Mouse (Mus musculus): ENCODE data around the gene Kbtbd6. TPM values are rescaled to one million over a fixed set of nuclear protein-coding genes. Genes with fewer than 3 reads are reported as not detected.
"Not testable (repeated sequence)": the region's sequence is repeated elsewhere in the genome, so short reads cannot be mapped to it uniquely, and the experiment has no call there.

Kbtbd6 gene
- polyA plus RNA-seq, 1 experiment from 2014 or later: 2.0 TPM

DNA sequence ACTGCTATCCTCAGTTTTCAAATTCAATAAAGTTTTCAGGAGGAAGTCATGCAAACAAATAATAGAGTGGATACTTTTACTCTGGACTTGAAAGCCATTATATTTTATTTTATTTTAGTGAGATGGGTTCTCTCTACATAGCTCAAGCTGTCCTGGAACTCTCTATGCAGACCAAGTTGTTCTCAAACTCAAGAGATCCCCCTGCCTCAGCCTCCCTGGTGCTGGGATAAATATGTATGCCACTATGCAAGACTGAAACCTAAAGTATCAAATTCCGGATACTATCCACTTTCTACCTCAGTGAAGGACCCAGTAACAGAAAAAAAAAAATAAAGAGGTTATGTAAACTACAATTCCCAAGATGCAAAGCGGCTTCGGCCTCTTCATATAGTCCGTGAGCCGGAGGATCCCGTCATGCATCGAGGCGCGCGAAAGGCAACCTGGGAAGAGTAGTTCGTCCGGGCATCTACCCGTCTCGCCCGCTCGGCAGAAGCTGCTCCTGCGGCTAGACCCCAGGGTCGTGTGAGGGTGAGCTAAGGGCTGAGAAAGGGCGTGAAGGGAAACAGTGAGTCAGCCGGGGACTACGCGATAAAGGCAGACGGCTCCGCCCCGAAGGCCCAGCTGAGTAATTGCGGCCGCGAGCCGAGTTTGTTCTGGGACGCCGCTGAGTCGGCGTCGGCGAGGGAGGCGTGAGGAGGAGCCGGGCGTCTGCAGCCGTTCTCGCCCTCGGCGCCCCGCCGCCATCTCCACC is 25.5 kb upstream of the Kbtbd6 start, which contains the start of gene Kbtbd7:
Gene Kbtbd7 (plus strand): TSS at position 533 of the 751 bp plus-strand sequence.
- Histone ChIP-seq H3K27me3 (ENCODE audit: insufficient read depth, low read length) (no peaks in the 10 kb centered on the region), H3K36me3 (ENCODE audit: insufficient read depth, low read length) (no peaks in the 10 kb centered on the region), H3K4me2 (ENCODE audit: low read length) (peak within 1 kb of the TSS; percentile 50), H3K4me3 (replicated peaks; ENCODE audit: low read depth, low read length) (peak within 1 kb of the TSS; percentile 36), H3K27ac (peak within 1 kb of the TSS; percentile 81), H3K4me1 (replicated peaks; ENCODE audit: insufficient read depth, low read length) (no peaks in the 10 kb centered on the region), H3K9me3 (replicated peaks; ENCODE audit: low read length) (no peaks in the 10 kb centered on the region; the same call in 1 of the 2 replicates), H3K9ac (ENCODE audit: low read depth, low read length) (peak within 1 kb of the TSS; percentile 54)
- WGBS: under 1% methylated on average over 41 of the region's 44 CpGs
- DNase-seq (ENCODE audit: low spot score): peak; percentile 99
- no peak for TF ChIP-seq CTCF (IDR thresholded peaks at IDR 0.05; ENCODE audit: low read depth)
- peak; percentile 99 for ATAC-seq (replicated peaks; ENCODE audit: low FRiP score, low read depth)

DNA sequence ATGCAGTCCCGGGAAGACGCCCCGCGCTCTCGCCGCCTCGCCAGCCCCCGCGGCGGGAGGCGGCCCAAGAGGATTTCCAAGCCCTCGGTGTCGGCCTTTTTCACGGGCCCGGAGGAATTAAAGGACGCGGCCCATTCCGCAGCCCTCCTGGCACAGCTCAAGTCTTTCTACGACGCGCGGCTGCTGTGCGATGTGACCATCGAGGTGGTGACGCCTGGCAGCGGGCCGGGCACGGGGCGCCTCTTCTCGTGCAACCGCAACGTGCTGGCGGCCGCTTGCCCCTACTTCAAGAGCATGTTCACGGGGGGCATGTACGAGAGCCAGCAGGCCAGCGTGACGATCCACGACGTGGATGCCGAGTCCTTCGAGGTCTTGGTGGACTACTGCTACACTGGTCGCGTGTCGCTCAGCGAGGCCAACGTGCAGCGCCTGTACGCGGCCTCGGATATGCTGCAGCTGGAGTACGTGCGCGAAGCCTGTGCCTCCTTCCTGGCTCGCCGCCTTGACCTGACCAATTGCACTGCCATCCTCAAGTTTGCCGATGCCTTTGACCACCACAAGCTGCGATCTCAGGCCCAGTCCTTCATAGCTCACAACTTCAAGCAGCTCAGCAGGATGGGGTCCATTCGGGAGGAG is 24.8 kb upstream of the Kbtbd6 start:
- Histone ChIP-seq H3K4me2 (ENCODE audit: low read length) (peak overlapping the region; percentile 50), H3K4me3 (replicated peaks; ENCODE audit: low read depth, low read length) (peak overlapping the region; percentile 36), H3K27ac (peak overlapping the region; percentile 81), H3K9ac (ENCODE audit: low read depth, low read length) (peak overlapping the region; percentile 54)
- not testable (repeated sequence) for H3K9me3 ChIP-seq (replicated peaks; ENCODE audit: low read length); H3K36me3 ChIP-seq (ENCODE audit: insufficient read depth, low read length); H3K4me1 ChIP-seq (replicated peaks; ENCODE audit: insufficient read depth, low read length); H3K27me3 ChIP-seq (ENCODE audit: insufficient read depth, low read length); DNase-seq (ENCODE audit: low spot score)
- ATAC-seq (replicated peaks; ENCODE audit: low FRiP score, low read depth): peak; percentile 5; the same call in 1 of the 2 replicates
- WGBS: 84% methylated on average over 5 of the region's 59 CpGs

DNA sequence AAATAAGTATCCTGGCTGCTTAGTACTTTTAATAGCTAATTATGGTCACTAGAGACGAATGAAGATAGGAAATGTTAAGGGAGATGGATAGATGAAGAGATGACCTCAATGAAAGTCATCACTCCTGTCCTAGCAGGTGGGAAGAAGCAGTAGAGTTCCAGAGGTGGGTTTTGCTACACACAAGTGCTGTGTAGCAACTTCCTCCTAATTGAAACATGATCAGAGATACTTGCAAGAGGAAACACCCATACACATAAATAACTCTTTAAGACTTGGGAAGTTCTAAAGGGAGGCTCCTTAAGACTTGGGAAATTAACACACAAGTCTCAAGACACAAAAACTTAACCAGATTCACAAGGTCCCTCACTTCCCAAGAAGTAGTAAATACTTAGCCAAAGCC is 17.6 kb upstream of the Kbtbd6 start:
- WGBS: 76% methylated on average over 1 of the region's 1 CpGs
- ATAC-seq (replicated peaks; ENCODE audit: low FRiP score, low read depth): no peak

DNA sequence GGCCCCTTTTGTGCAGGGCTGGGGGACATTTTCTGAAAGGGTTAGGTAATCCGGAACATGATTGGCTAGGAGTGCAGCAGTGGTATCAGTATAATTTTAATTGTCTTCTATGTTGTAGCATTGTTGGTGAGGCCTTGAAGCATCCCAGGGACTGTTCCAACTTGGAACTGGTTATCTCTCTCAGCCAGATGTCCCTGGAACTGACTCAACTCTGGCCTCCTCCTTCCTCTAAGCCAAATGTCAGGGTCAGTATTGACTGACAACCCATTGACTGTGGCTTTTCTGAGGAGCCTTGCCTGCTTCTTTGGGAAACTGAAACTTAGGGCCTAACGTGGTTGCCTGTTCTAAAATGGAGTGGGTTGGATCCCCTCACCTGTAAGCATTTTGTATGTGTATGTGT is 11.0 kb upstream of the Kbtbd6 start:
- WGBS: 80% methylated on average over 2 of the region's 2 CpGs
- no peak overlapping the region for H3K9ac ChIP-seq (ENCODE audit: low read depth, low read length)
- no peak for ATAC-seq (replicated peaks; ENCODE audit: low FRiP score, low read depth)
- H3K4me3 ChIP-seq (replicated peaks; ENCODE audit: low read depth, low read length): no peak overlapping the region
- no peak overlapping the region for H3K4me2 ChIP-seq (ENCODE audit: low read length)
- no peak for TF ChIP-seq CTCF (IDR thresholded peaks at IDR 0.05; ENCODE audit: low read depth)
- no peaks in the 10 kb centered on the region for H3K27me3 ChIP-seq (ENCODE audit: insufficient read depth, low read length)
- no peaks in the 10 kb centered on the region for H3K9me3 ChIP-seq (replicated peaks; ENCODE audit: low read length)
- H3K36me3 ChIP-seq (ENCODE audit: insufficient read depth, low read length): no peaks in the 10 kb centered on the region
- H3K27ac ChIP-seq: no peak overlapping the region
- no peaks in the 10 kb centered on the region for H3K4me1 ChIP-seq (replicated peaks; ENCODE audit: insufficient read depth, low read length)
- DNase-seq (ENCODE audit: low spot score): no peak

More for the DNA sequence above, 17.6 kb upstream of the Kbtbd6 start:
- Histone ChIP-seq H3K27ac (no peak overlapping the region), H3K9ac (ENCODE audit: low read depth, low read length) (no peak overlapping the region), H3K4me1 (replicated peaks; ENCODE audit: insufficient read depth, low read length) (no peaks in the 10 kb centered on the region), H3K4me3 (replicated peaks; ENCODE audit: low read depth, low read length) (no peak overlapping the region), H3K4me2 (ENCODE audit: low read length) (no peak overlapping the region), H3K9me3 (replicated peaks; ENCODE audit: low read length) (no peaks in the 10 kb centered on the region), H3K27me3 (ENCODE audit: insufficient read depth, low read length) (no peaks in the 10 kb centered on the region), H3K36me3 (ENCODE audit: insufficient read depth, low read length) (no peaks in the 10 kb centered on the region)
- TF ChIP-seq CTCF (IDR thresholded peaks at IDR 0.05; ENCODE audit: low read depth): no peak
- DNase-seq (ENCODE audit: low spot score): no peak

DNA sequence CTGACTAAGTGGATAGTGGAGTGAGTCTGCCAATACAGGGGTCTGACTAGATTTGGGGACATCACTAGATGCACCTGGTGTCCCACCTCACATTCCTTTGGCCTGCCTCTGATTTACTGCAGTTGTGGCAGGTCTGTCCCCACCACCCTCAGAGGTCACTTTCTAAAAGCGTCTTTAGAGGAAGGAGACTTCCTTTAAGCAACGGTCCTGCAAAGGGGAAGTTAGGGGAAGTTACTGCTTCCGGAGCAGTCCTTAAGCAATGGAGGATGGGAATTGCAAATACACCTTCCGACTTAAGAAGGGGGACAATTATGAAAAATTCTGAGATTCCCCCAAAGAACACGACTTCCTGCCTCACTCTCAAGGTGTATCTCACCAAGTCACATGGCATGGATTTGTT is 10.2 kb upstream of the Kbtbd6 start:
- no peak for TF ChIP-seq CTCF (IDR thresholded peaks at IDR 0.05; ENCODE audit: low read depth)
- WGBS: 71% methylated on average over 5 of the region's 5 CpGs
- Histone ChIP-seq H3K27me3 (ENCODE audit: insufficient read depth, low read length) (no peaks in the 10 kb centered on the region), H3K4me2 (ENCODE audit: low read length) (no peak overlapping the region), H3K4me1 (replicated peaks; ENCODE audit: insufficient read depth, low read length) (no peaks in the 10 kb centered on the region), H3K9ac (ENCODE audit: low read depth, low read length) (no peak overlapping the region), H3K27ac (no peak overlapping the region), H3K9me3 (replicated peaks; ENCODE audit: low read length) (no peaks in the 10 kb centered on the region), H3K4me3 (replicated peaks; ENCODE audit: low read depth, low read length) (no peak overlapping the region), H3K36me3 (ENCODE audit: insufficient read depth, low read length) (no peaks in the 10 kb centered on the region)
- ATAC-seq (replicated peaks; ENCODE audit: low FRiP score, low read depth) (no peak), DNase-seq (ENCODE audit: low spot score) (no peak)

DNA sequence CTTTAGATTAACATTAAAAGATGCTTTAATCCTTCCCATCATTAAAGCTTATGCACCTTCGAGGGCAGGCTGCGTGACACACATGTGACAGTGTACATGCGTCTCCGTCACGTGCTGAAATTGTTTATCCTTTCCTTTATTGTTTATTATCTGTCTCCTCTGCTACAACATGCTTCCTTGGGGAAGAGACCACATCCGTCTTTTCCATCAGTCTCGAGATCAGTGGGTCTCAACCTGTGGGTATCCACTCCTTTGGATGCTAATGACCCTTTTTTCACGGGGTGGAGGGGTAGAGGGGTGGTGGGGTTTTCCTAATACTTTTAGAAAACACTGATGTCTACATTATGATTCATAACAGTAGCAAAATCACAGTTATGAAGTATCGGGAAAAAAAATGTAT is 7.0 kb upstream of the Kbtbd6 start:
- DNase-seq (ENCODE audit: low spot score) (no peak), ATAC-seq (replicated peaks; ENCODE audit: low FRiP score, low read depth) (no peak)
- no peak overlapping the region for H3K27ac ChIP-seq
- no peak for TF ChIP-seq CTCF (IDR thresholded peaks at IDR 0.05; ENCODE audit: low read depth)
- no peaks in the 10 kb centered on the region for H3K36me3 ChIP-seq (ENCODE audit: insufficient read depth, low read length)
- H3K27me3 ChIP-seq (ENCODE audit: insufficient read depth, low read length): no peaks in the 10 kb centered on the region
- H3K9me3 ChIP-seq (replicated peaks; ENCODE audit: low read length): no peaks in the 10 kb centered on the region
- no peak overlapping the region for H3K4me3 ChIP-seq (replicated peaks; ENCODE audit: low read depth, low read length)
- no peak overlapping the region for H3K9ac ChIP-seq (ENCODE audit: low read depth, low read length)
- WGBS: 92% methylated on average over 9 of the region's 9 CpGs
- H3K4me2 ChIP-seq (ENCODE audit: low read length): no peak overlapping the region
- H3K4me1 ChIP-seq (replicated peaks; ENCODE audit: insufficient read depth, low read length): no peaks in the 10 kb centered on the region

Data from kidney, postnatal 0 days (tissue).